Mouse (Mus musculus): ENCODE results near the gene Sycn.
A peak's percentile ranks its signal among the peaks of the same experiment; 100 is the strongest.
"Not testable (repeated sequence)": the region's sequence is repeated elsewhere in the genome, so short reads cannot be mapped to it uniquely, and the experiment has no call there.

The Sycn gene

DNA sequence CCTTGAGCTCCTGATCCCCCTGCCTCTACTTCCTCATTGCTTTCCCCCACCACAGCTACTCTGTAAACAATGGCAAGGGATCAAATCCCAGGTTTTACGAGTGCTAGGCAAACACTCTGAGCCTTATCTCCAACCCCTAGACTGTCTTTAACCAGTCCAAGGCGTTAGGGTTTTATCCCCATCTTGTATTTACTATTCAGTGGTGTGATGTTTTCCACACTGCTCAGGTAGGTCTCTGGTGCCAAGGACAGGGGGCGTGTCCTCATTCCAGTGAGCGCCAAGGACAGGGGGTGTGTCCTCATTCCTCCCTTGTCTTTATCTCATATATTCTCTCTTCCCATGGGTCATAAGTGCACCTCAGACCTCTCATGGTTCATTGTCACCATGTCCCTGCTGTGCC lies at the start of gene Sycn:
Gene Sycn (plus strand): TSS at position 360 of the 400 bp plus-strand sequence.
- no peak for DNase-seq

DNA sequence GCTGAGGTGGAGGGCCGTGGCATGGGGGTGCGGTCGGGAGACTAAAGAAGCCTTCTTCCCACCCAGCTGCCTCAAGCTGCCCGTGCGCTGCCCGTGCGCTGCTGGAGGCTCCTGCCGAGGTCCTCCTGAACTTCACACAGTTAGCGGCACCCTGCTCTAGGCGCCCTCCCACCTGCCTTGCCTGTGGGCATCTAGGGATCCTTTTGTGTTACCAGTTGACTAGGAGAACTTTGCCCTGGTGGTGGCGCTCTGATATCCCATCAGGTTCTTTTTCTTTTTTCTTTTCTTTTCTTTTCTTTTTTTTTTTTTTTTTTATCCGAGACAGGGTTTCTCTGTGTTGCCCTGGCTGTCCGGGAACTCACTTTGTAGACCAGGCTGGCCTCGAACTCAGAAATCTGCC lies 49.8 kb upstream of the Sycn start:
- DNase-seq = no peak

DNA sequence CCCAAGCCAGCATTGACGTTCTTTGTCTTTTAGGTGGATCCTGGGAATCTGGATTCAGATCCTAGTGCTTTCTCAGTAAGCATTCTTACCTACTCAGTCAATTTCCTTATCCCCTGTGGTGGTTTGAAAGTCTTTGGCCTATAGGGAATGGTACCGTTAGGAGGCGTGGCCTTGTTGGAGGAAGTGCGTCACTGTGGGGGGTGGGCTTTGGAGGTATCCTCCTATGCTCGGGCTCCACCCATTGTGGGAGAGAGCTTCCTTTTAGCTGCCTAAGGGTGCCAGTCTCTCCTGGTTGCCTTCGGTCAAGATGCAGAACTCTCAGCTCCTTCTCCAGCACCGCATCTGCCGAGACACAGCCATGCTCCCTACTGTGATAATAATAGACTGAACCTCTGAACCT lies 48.4 kb upstream of the Sycn start:
- no peak for DNase-seq

DNA sequence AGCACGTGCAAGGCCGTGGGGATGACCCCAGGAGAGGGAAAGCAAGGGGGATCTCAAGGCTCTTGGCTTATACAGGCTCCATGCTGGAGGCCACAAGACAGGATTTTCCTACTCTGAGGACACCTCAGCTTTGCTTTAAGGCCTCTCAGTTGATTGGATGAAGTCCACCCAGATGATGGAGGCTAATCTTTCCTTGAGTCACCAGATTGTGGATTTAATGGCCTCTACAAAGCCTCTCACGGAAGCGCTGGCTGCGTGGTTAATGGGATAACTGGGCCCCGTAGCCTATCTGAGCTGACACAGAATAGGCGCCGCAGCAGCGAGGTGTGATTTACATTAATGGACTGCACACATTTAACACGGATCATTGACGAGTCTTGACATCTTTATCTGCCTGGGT lies 45.3 kb upstream of the Sycn start:
- no peak for DNase-seq

DNA sequence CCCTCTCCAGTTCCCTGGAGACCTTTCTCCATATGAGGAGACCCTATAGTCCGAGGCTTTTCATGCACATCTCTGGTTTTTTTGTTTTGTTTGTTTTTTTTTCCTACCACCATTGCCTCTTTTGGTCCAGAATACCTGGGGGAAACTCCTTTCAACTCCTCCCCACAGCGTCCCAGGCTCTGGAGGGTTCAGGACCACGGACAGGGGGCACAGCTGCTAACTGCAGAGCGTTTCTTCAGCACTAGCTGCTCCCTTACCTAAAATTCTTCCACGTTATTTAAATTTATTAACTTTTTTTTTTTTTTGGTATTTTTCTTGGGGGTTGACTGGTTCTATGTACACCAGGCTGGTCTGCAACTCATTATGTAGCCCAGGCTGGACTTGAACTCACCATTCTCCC lies 35.1 kb upstream of the Sycn start:
- DNase-seq = no peak

DNA sequence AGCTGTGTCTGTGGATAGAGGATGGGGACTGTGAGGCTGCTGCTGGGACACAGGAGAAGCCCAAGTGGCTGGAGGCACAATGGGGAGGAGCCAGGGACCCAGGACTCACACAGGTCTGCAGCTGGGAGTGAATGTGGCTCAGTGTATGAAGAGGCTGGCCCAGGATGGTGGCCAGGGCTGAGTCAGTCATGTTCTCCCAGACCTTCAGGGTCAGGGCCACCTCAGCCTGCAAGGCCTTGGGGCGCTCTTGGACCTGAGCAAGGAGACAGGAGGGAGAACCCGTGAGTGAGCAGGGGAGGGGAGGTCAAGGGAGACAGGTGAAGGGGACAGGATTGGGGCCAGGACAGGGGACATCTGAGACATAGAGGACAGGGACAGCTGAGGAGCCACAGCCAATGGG lies 31.6 kb upstream of the Sycn start:
- not testable (repeated sequence) for DNase-seq

DNA sequence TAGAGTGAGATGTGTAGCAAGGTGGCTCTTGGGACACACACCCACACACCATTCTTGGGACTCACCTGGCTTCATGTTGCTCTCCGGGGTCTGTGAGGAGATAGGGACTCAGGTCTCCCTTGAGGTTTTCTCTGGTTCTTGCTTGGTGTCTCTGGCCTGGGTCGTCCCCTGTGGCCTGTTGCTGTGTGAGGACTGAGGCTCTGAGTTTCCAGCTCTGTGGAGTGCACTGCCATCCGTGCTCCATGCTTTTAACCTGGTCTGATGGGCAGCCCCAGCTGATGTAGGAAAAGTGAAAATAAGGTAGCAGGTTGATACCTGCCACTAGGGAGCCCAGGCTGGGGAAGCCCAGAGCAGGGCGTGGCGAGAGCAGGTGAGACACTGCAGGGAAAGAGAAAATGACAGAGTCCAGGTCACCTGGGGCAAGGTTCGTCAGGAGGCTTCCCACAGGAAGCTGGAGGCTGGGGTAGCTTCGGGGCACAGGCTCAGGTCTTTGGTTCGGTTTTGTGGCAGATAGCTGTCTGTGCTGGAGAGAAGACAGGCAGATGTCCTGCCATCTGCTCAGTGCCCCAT lies 30.2 kb upstream of the Sycn start, which contains the start of gene Ifnl2:
Gene Ifnl2 (minus strand): TSS at position 51 of the 570 bp plus-strand sequence.
- DNase-seq = not testable (repeated sequence)

GRCm38 (mm10) chr7:28511441-28511840 lies 29.2 kb upstream of the Sycn start:
- no peak for DNase-seq

- not testable (repeated sequence) for DNase-seq
These were observed 18.1 kb upstream of the Sycn start, which contains the start of gene Ifnl3 for GRCm38 (mm10) chr7:28522536-28522935. Ifnl3 (plus strand) TSS chr7:28522836.

GRCm38 (mm10) chr7:28527922-28528719 lies 12.6 kb upstream of the Sycn start:
- DNase-seq = peak; percentile 79 to 93

DNA sequence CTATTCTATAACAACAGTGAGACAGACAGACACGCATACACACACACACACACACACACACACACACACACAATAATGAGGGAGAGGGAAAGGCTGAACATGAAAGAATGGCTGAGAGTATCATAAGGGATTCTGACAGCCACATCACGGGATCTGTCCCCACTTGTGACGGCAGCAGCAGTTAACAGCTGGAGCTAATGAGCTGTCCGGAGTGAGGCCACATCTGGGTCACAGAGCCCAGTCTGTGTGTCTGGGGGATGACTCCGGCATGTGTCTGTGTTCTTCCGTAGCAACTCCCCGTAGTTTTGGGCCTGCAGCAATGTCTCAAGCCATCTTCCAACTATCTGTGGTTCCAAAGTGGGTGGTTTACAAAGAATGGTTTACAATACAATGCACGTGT lies 8.7 kb upstream of the Sycn start:
- no peak for DNase-seq

DNA sequence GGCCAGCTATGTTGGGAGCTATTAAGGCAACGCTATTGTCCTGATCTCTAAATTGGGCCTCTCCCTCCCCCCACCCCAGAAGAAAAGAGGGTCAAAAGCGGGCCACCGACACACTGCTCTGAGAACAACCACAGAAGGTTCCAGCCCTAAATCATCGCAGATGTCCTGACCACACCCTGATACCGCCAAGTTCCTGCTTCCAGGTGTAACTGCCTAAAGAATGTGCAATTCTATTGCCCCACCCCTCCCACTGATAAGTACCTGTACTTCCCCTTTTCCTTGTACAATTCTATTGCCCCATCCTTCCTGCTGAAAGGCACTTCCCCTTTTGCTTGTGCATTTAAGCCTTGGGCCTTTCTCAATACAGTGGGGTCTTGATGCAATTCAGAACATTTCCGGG lies 1.8 kb upstream of the Sycn start:
- DNase-seq = not testable (repeated sequence)

DNA sequence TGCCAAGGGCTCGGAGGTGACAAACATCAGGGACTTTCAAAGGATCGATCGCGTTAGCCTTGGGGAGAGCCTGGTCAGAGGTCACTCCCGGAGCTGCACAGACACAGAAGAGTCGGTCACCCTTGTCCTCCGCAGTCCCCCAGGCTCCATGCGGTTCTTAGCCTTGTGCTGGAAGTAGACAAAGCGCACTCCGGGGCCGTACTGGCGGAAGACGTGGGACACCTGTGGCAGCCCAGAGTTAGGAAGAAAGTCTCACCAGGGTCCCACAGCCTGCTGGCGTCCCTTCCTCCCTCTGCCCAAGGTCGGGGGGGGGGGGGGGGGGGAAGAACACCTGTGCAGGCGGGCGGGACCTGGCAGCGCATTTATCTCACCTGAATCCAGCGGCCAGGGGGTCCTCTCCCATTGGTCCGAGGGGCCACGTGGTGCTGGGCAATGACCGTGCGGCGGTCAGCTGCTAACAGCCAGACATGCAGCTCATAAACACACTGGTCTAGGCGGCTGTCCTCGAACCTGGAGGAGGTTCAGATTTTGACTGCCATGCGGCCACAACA lies 3.4 kb downstream of the Sycn start:
- no peak for DNase-seq

GRCm38 (mm10) chr7:28545048-28545890 lies 4.6 kb downstream of the Sycn start:
- no peak for DNase-seq

GRCm38 (mm10) chr7:28545891-28546210 lies 5.2 kb downstream of the Sycn start:
- DNase-seq = no peak

DNA sequence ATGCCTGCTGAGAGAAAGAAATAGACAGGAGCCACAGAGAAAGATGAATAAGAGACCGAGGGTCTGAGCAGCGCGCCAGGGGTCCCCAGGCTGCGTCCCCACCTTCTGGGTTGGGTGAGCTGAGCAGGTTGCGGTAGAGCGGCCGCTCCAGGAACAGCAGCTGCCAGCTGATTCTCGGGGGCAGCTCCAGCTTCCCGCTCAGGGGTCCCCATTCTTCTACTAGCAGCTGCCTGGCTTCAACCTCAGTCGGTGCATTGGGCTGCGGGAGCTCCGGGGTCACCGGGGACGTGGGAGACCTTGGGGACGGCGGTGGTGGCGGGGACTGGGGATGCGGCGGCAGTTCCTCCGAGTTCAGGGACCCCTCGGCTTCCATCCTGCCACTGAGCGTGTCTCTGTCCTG lies 6.0 kb downstream of the Sycn start:
- DNase-seq = no peak

DNA sequence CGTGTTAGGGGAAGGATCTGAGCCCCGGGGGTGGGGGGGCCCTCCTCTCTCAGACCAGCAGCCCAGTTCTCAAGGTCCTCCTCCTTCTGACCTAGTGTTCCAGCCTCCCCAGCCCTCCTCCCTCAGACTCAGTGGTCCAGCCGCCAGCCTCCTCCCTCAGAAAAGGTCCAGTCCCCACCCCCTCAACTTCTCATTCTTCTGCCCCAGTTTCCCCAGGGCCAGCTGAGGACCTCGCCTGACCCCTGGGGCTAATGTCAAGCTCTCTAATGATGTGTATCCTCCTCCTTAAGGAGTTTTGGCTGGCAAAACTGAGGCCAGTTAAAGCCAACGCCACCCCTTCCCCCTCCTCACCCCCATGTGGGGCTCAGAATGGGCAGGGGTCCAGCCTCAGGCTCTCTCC lies 6.5 kb downstream of the Sycn start, which contains the start of gene Nccrp1:
Gene Nccrp1 (minus strand): TSS at position 101 of the 400 bp plus-strand sequence.
- no peak for DNase-seq

GRCm38 (mm10) chr7:28547628-28548027 lies 6.9 kb downstream of the Sycn start:
- DNase-seq = no peak

GRCm38 (mm10) chr7:28553076-28553475 lies 12.4 kb downstream of the Sycn start:
- no peak for DNase-seq

- no peak for DNase-seq
These were observed 15.4 kb downstream of the Sycn start for GRCm38 (mm10) chr7:28555939-28556535.

GRCm38 (mm10) chr7:28557069-28557468 lies 16.4 kb downstream of the Sycn start:
- no peak for DNase-seq

DNA sequence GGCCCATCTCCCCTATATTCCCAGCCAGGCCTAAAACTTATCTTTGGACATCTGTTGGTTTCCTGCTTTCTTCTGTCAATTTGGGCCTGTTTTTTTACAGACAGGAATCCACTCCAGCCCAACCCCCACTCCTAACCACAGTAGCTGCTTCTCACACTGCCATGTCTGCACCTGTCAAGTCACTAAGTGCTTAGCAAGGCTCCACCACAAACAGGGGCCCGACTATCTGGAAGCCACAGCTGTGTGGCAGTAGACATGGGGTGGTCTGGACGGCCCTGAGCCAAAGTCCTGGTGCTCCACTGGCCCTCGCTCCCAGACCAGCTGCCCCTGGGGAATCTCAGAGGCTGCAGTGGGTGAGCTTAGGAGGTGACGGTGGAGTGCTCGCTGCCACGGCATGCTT lies 17.0 kb downstream of the Sycn start:
- DNase-seq = no peak

DNA sequence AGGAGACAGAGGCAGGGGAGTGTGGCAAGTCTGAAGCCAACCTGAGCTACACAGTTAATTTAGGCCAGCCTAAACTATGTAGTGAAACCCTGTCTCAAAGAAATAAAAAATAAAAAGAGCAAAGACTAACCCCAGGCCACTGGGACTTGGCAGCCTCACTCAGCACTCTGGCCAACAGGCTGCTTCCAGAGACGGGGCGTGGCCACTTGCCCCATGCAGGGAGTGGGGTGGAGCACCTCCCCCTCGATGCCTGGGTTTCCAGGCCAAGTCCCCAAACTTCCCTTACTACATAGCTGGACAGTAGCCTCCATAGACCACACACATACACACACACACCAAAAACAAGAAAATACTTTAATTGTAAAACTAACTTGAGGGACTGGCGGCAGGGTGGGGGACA lies 17.8 kb downstream of the Sycn start:
- DNase-seq = no peak

Data from spleen, adult 18-20 months (tissue).